Mouse (Mus musculus) midbrain, embryonic 13.5 days (tissue): ENCODE results near the gene Ap2a1. TPM values are rescaled to one million over a fixed set of nuclear protein-coding genes. Genes with fewer than 3 reads are reported as not detected.

Source experiments
- ATAC-seq: fragments of 200-750 bp; cut with Nextera tagmentation; 2 replicates; pipeline ENCODE4 v1.8.0; 2017; ENCODE audit warnings: mild to moderate bottlenecking, moderate TSS enrichment, moderate library complexity
- H3K27ac ChIP-seq: fragments of 300-500 bp; sonication (generic); 2 replicates; pipeline ENCODE4 v1.5.1; 2015; ENCODE audit warnings: inconsistent platforms, mild to moderate bottlenecking, moderate library complexity
- H3K27me3 ChIP-seq: fragments of 300-500 bp; sonication (generic); 2 replicates; pipeline ENCODE4 v1.6.1; 2015; ENCODE audit warnings: mild to moderate bottlenecking, inconsistent platforms
- H3K36me3 ChIP-seq: fragments of 300-500 bp; sonication (generic); 2 replicates; pipeline ENCODE4 v1.6.1; 2015; ENCODE audit warnings: mild to moderate bottlenecking, inconsistent platforms
- H3K4me1 ChIP-seq: fragments of 300-500 bp; sonication (generic); replicated peaks from 2 replicates; pipeline ENCODE4 v1.6.1; 2015; ENCODE audit warnings: inconsistent platforms
- H3K4me2 ChIP-seq: fragments of 300-500 bp; sonication (generic); replicated peaks from 2 replicates; pipeline ENCODE4 v1.6.1; 2015; ENCODE audit warnings: moderate library complexity, mild to moderate bottlenecking, inconsistent platforms
- H3K4me3 ChIP-seq: fragments of 300-500 bp; sonication (generic); replicated peaks from 2 replicates; pipeline ENCODE4 v1.5.1; 2015; ENCODE audit warnings: mild to moderate bottlenecking, inconsistent platforms
- H3K9ac ChIP-seq: fragments of 300-500 bp; sonication (generic); replicated peaks from 2 replicates; pipeline ENCODE4 v1.6.1; 2015; ENCODE audit warnings: mild to moderate bottlenecking, inconsistent platforms
- H3K9me3 ChIP-seq: fragments of 300-500 bp; sonication (generic); 2 replicates; pipeline ENCODE4 v1.6.1; 2016; ENCODE audit warnings: mild to moderate bottlenecking, inconsistent platforms
- WGBS: fragments of 180-500 bp; shearing (Covaris S2); methylation state at CpG from one replicate; pipeline ENCODE4 v1.1.7; 2015; 5-methylcytosine and 5-hydroxymethylcytosine counted together
- polyA plus RNA-seq: library from polyadenylated mRNA; unstranded; fragments of >200 nt; fragmentation: Nextera tagmentation; extraction: Ambion mirVana; gene quantifications from 2 replicates; pipeline ENCODE4 v1.2.1, GENCODE M21; 2015

Ap2a1 gene
- polyA plus RNA-seq, 1 experiment from 2014 or later, result 98.6 TPM

DNA sequence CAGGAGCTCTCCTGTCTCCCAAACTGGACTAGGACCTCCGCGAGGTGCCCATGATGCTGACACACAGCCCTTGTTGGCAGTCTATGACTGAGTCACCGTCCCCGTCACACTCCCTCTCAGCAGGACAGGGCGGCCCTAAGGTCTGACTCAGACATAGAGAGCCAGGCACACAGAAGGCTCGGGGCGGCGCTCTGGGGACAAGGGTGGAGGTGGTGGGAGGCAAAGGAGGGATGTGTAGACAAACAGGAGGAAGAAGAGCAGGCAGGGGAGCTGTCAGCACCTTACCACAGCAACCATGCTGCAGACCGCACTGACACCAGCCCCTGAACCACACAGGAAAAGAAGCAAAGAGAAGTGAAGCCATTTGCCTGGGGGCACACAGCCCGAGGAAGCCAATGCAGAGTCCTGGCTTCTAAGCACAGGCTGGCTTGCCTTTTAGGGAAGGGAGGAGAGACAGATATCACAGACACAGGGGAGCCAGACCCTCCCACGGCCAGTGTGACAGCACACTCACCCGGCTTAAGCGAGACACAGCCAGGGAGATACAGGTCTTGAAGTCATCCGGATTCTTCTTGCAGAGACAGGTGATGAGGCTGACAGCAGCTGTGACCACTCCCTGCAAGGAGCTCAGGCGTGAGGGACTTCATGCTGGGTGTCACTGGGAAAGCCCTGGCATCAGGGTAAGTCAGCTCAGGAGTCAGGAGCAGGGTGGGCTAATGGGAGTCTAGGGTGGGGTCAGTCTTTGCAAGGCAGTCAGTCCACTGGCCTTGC lies 20.4 kb downstream of the Ap2a1 start:
- Histone ChIP-seq H3K4me1 (no peaks in the 10 kb centered on the region), H3K4me2 (no peak overlapping the region), H3K9me3 (no peaks in the 10 kb centered on the region), H3K27me3 (no peaks in the 10 kb centered on the region), H3K36me3 (peaks cover 98% of the 10 kb centered on the region), H3K4me3 (no peak overlapping the region), H3K9ac (no peak overlapping the region), H3K27ac (no peak overlapping the region)
- ATAC-seq, result no peak
- WGBS, result 91% methylated on average over 15 of the region's 15 CpGs

- H3K27ac ChIP-seq, result no peak overlapping the region
- H3K9ac ChIP-seq, result no peak overlapping the region
- WGBS, result 92% methylated on average over 20 of the region's 20 CpGs
- ATAC-seq, result no peak
- H3K4me3 ChIP-seq, result no peak overlapping the region
- H3K4me2 ChIP-seq, result no peak overlapping the region
- peaks cover 98% of the 10 kb centered on the region for H3K36me3 ChIP-seq
- H3K27me3 ChIP-seq, result no peaks in the 10 kb centered on the region
- H3K9me3 ChIP-seq, result no peaks in the 10 kb centered on the region
- H3K4me1 ChIP-seq, result peaks cover 15% of the 10 kb centered on the region
Observed at GRCm38 (mm10) chr7:44905430-44905829, 23.9 kb downstream of the Ap2a1 start.

DNA sequence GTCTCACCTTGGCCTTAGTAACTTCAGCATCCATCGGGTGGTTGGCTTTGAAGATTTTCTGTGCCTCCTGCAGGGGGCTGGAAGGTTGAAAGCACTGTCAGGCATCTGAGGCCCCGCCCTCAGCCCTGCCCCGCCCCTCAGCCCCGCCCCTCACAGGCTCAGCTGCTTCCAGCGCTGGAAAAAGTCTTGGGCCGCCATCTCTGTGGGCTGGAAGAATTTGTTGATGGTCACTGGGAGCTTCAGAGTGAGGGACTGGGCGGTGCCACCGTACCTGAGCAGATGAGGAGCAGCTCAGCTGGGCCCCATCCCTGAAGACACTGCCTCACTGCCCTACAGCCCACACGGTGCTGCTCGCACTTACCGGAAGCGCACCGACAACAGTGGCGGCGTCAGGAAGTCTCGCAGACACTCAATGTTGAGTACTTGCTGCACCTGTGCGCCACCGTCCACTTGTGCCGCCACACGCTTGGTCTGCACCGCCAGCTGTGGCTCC lies 28.0 kb downstream of the Ap2a1 start:
- peaks cover 76% of the 10 kb centered on the region for H3K36me3 ChIP-seq
- H3K4me3 ChIP-seq, result peak overlapping the region; percentile 18
- no peaks in the 10 kb centered on the region for H3K27me3 ChIP-seq
- H3K9me3 ChIP-seq, result no peaks in the 10 kb centered on the region
- H3K27ac ChIP-seq, result peak overlapping the region; percentile 47; the same call in 1 of the 2 replicates
- peak overlapping the region; percentile 49 for H3K9ac ChIP-seq
- WGBS, result 14% methylated on average over 21 of the region's 21 CpGs
- peak overlapping the region; percentile 46 for H3K4me2 ChIP-seq
- peaks cover 44% of the 10 kb centered on the region for H3K4me1 ChIP-seq
- ATAC-seq, result peak; percentile 31; the same call in 1 of the 2 replicates

DNA sequence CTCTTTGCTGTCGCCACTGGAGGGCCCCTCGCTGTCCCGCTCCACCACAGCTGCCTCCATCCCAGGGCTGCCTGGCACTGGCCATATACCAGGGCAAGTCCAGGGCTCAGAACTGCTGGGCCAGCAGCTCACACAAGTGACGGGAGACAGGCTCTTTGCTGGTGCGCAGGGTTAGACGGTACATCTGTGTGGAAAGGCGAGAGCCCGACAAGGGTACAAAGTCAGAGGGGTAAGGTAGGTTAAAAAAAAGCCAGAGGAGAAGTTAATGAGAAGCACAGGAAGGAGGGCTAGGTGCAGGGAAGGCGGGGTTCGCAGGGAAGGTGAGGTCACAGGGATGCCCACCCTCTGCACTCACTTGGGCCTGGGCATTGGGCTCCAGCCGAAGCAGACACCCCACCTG lies 28.7 kb downstream of the Ap2a1 start:
- WGBS, result 83% methylated on average over 11 of the region's 11 CpGs
- Histone ChIP-seq H3K9ac (0 out of 2 replicates have a peak overlapping the region, but pooled peaks have one; percentile 14), H3K27ac (peak overlapping the region; percentile 36; the same call in 1 of the 2 replicates), H3K4me1 (peaks cover 46% of the 10 kb centered on the region), H3K36me3 (peaks cover 69% of the 10 kb centered on the region), H3K4me3 (no peak overlapping the region), H3K4me2 (no peak overlapping the region), H3K27me3 (no peaks in the 10 kb centered on the region), H3K9me3 (no peaks in the 10 kb centered on the region)
- no peak for ATAC-seq

GRCm38 (mm10) chr7:44898607-44899006 lies 30.7 kb downstream of the Ap2a1 start:
- H3K36me3 ChIP-seq, result peaks cover 49% of the 10 kb centered on the region
- H3K27ac ChIP-seq, result no peak overlapping the region
- peaks cover 63% of the 10 kb centered on the region for H3K4me1 ChIP-seq
- H3K27me3 ChIP-seq, result no peaks in the 10 kb centered on the region
- 0 out of 2 replicates have a peak overlapping the region, but pooled peaks have one; percentile 20 for H3K4me2 ChIP-seq
- ATAC-seq, result no peak
- H3K4me3 ChIP-seq, result no peak overlapping the region
- 44% methylated on average over 19 of the region's 19 CpGs for WGBS
- no peaks in the 10 kb centered on the region for H3K9me3 ChIP-seq
- peak overlapping the region; percentile 39; the same call in 1 of the 2 replicates for H3K9ac ChIP-seq

GRCm38 (mm10) chr7:44896499-44896898 lies 32.8 kb downstream of the Ap2a1 start:
- ATAC-seq, result no peak
- Histone ChIP-seq H3K27ac (peak overlapping the region; percentile 95), H3K9ac (peak overlapping the region; percentile 71), H3K4me3 (peak overlapping the region; percentile 56), H3K36me3 (peaks cover 28% of the 10 kb centered on the region), H3K4me2 (peak overlapping the region; percentile 82), H3K4me1 (peaks cover 68% of the 10 kb centered on the region), H3K9me3 (no peaks in the 10 kb centered on the region), H3K27me3 (no peaks in the 10 kb centered on the region)
- WGBS, result 27% methylated on average over 10 of the region's 10 CpGs

DNA sequence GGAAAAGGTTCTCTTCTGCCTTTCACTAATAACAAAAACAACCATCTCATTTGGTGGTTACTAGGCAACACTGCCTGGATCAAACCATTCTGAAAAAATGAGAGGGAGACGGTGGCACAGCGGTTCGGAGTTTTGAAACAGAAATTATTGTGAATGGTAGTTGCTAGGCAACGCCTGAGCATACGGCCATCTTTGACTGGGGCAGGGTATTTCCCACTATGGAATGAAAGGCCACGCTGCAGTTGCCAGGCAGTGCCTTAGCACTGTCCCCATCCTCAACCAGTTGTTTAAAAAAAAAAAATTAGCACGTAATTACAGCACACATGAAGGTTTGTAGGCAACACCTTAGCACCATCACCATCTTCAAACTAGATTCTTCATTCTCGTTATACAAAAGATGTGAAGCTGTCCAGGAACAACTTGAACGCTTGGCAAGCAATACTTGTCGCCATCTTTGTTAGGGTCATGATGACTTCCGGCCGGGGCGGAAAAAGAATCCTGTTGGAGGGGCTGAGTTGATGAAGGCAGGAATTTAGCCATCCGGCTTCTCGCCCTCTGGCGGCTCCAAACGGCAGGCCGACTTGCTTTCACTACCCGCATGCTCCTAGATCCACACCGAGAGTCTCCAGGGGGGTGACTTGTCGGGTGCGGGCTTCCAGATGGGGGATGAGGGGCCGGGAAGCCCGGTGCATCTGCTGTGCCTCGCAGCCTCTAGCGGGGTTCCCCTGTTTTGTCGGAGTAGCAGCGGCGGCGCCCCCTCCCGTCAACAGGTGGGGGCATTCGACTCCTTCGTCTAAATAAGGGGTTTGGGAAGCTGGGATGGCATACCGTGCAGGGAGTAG lies 33.5 kb downstream of the Ap2a1 start, which contains the start of gene Fuz:
Gene Fuz (plus strand): TSS at position 487 of the 842 bp plus-strand sequence.
- Histone ChIP-seq H3K9me3 (no peaks in the 10 kb centered on the region), H3K4me1 (peaks cover 68% of the 10 kb centered on the region), H3K9ac (peak within 1 kb of the TSS; percentile 71), H3K36me3 (peaks cover 23% of the 10 kb centered on the region), H3K27ac (peak within 1 kb of the TSS; percentile 95), H3K27me3 (no peaks in the 10 kb centered on the region), H3K4me3 (peak within 1 kb of the TSS; percentile 56), H3K4me2 (peak within 1 kb of the TSS; percentile 82)
- ATAC-seq, result peak; percentile 76
- WGBS, result under 1% methylated on average over 34 of the region's 34 CpGs

DNA sequence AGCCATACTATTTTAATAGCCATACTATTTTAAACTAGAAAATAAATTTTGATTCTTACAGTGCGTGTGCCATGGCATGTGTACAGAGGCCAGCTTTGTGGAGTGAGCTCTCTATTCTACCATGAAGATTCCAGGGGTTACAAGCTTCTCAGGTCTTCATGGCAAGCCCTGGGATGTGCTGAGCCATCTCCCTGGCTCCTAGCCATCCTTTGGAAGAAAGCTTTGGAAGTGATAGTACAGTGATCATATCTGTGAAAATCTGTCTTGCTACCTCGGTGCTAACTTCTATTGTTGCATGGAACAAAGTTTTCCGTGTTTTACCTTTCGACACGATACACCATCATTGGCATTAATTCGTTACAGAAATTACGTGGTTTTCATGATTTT lies 34.1 kb downstream of the Ap2a1 start:
- ATAC-seq, result no peak; the same call in 1 of the 2 replicates
- peak overlapping the region; percentile 56 for H3K4me3 ChIP-seq
- H3K4me1 ChIP-seq, result peaks cover 68% of the 10 kb centered on the region
- peak overlapping the region; percentile 82 for H3K4me2 ChIP-seq
- peak overlapping the region; percentile 95 for H3K27ac ChIP-seq
- no peaks in the 10 kb centered on the region for H3K9me3 ChIP-seq
- no peaks in the 10 kb centered on the region for H3K27me3 ChIP-seq
- peaks cover 23% of the 10 kb centered on the region for H3K36me3 ChIP-seq
- H3K9ac ChIP-seq, result peak overlapping the region; percentile 28; the same call in 1 of the 2 replicates
- WGBS, result 23% methylated on average over 7 of the region's 7 CpGs

DNA sequence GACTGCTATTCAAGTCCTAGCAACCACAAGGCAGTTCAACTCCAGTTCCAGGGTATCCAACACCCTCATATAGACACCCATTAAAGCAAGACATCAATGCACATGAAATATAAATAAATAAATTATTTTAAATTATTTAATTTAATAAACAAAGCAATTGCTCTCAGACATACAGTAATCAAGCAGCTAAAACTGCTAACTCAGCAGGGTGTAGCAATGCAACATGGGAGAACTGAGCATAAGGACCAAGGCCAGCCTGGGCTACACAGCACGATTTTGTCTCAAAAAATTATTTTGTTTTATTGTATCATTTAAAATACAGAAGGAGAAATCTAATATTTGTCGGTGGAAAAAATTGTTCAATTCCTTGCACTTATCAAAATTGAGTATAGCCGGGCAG lies 35.1 kb downstream of the Ap2a1 start:
- no peak for ATAC-seq
- Histone ChIP-seq H3K9ac (no peak overlapping the region), H3K9me3 (no peaks in the 10 kb centered on the region), H3K4me1 (peaks cover 76% of the 10 kb centered on the region), H3K4me3 (no peak overlapping the region), H3K36me3 (peaks cover 20% of the 10 kb centered on the region), H3K4me2 (no peak overlapping the region; the same call in 1 of the 2 replicates), H3K27ac (peak overlapping the region; percentile 95), H3K27me3 (no peaks in the 10 kb centered on the region)
- WGBS, result 94% methylated on average over 3 of the region's 3 CpGs

DNA sequence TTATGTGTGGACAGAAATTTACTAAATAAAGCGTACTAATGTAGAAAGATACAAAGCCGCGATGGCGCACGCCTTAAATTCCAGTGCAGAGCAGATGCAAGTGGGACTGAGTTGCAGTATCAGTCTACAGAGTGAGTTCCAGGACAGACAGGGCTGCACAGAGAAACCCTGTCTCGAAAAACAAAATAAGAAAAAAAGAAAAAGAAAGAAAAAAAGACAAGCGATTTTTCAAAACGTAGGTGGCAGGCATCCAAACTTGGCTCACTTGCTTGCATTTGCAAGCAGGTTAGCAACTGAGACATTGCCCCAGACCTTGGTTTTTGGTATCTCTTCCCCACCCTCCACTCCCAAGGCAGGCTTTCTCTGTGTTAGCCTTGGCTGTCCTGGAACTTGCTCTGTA lies 36.1 kb downstream of the Ap2a1 start:
- WGBS, result 2% methylated on average over 8 of the region's 8 CpGs
- no peak for ATAC-seq
- Histone ChIP-seq H3K4me1 (peaks cover 78% of the 10 kb centered on the region), H3K27ac (peak overlapping the region; percentile 95), H3K4me3 (peak overlapping the region; percentile 82), H3K36me3 (peaks cover 23% of the 10 kb centered on the region), H3K4me2 (peak overlapping the region; percentile 98), H3K9ac (0 out of 2 replicates have a peak overlapping the region, but pooled peaks have one; percentile 39), H3K9me3 (no peaks in the 10 kb centered on the region), H3K27me3 (no peaks in the 10 kb centered on the region)

GRCm38 (mm10) chr7:44892276-44892921 lies 36.9 kb downstream of the Ap2a1 start, which contains the start of gene Med25:
Gene Med25 (minus strand): TSS chr7:44892712.
- H3K36me3 ChIP-seq, result peaks cover 23% of the 10 kb centered on the region
- H3K9me3 ChIP-seq, result no peaks in the 10 kb centered on the region
- H3K9ac ChIP-seq, result peak within 1 kb of the TSS; percentile 89
- WGBS, result under 1% methylated on average over 56 of the region's 56 CpGs
- peak within 1 kb of the TSS; percentile 98 for H3K4me2 ChIP-seq
- H3K4me3 ChIP-seq, result peak within 1 kb of the TSS; percentile 82
- no peaks in the 10 kb centered on the region for H3K27me3 ChIP-seq
- peak within 1 kb of the TSS; percentile 97 for H3K27ac ChIP-seq
- peaks cover 74% of the 10 kb centered on the region for H3K4me1 ChIP-seq
- ATAC-seq, result peak; percentile 68
